Mouse (Mus musculus): ENCODE data around the gene 1700025C18Rik.

Gene 1700025C18Rik

DNA sequence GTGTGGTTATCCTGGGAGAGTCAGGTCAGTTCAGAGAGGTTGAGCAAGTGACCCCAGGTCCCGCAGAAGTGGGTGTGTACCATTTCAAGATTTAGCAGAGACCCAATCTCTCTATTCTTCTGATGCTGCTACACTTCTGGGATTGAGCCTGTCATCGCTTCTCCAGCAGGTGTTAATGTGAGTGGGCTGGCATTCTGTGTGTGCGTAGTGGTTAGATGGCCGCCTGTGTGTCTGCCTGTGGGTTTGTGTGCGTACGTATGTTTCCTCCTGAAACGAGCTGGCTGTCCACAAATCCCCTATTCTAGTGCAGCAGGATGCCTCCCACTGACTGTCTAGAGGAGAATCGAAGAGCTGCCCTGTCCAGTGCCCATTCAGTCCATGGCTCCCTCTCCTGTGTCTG, 12.5 kb downstream of the 1700025C18Rik start:
- DNase-seq (ENCODE audit: low read depth, low spot score): no peak

DNA sequence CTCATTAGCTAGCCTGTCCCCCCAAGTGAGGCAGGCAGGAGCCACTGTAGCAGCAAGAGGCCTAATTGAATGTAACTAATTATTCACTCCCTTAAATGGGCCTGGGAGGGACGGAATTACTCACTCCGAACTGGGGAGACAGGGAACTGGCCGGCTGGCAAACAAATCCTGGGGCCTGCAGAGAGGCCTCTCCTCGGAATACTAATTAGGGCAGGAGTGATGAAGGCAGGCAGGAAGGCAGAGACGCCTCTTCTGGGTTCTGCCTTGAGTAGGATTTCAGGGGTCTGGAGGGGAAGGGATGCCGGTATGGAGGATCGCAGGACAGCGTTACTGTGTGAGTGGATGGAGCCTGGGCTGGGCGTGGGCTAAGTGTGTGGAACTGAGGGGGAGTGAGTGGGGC, 13.5 kb downstream of the 1700025C18Rik start:
- DNase-seq (ENCODE audit: low read depth, low spot score): no peak

DNA sequence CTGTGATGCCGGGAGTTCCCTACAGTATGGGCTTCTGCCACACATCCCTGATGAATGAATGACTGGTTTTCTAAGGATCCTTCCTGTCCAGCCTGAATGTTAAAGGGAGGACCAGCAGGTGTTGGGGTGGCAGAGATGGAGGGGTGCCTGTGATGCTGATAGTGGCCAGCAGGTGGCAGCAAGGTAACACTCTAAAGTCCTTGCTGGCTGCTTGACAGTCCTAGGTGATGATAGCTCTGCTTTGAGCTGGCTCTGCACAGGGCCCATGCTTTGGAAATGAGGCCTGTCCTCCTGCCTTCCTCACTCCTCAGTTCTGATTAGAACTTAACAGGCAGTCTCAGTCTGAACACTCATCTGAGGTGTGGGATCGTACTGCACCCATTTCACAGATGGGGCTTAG, 15.6 kb downstream of the 1700025C18Rik start:
- DNase-seq (ENCODE audit: low read depth, low spot score): peak; percentile 73

DNA sequence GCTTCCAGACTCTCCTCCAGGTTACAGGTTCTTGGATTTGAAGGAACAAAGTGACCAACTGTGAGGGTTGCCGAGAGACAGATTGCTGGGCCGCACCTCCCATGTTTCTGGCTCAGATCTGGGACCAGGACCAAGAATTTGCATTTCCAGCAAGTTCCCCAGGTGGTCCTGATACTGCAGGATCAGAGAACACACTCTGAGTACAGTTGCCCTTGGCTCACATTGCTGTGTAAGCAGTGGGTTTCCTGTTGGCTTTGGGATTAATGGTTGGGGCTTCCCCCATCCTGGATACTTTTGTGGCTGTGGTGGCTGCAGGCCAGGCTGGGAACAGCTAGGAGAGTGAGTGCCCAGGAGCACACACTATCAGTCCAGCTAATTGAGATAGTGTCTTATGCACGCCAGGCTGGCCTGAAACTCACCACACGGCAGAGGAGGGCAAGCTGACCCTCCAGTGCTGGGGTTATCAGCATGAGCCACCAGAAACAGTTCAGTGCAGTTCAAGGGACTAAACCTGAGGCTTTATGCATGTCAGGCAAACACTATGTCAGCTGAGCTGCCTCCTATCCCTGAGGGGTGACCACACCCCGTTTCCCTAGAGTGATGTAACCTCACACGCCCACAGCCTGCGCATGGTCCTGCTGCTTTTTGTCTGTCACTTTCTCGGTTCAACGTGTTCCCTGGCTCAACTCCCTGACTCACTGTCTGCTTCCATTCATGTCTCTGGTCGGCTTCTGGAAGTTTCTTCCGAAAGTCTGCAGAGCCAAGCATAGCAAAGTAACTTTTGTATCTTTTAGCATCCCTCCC, 16.3 kb downstream of the 1700025C18Rik start:
- DNase-seq (ENCODE audit: low read depth, low spot score): peak; percentile 34

DNA sequence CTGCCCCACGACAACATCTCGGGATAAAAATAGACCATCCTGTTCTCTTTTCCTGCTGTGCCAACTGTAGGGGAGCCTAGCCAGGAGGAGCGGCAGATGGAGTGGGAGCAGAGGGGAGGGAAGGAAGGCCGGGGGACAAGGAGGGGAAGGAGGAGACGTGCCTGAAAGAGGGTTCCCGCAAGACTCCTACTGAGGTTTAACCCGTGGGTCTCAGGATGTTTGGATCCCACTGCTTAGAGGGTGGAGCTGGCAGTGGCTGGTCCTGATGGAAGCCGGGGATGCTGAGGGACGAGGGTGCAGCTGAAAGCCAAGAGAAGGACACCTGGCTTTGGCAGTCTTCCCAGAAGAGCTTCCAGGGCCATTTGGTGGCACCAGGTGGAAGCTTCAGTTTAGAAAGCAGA, 17.2 kb downstream of the 1700025C18Rik start:
- DNase-seq (ENCODE audit: low read depth, low spot score): no peak

DNA sequence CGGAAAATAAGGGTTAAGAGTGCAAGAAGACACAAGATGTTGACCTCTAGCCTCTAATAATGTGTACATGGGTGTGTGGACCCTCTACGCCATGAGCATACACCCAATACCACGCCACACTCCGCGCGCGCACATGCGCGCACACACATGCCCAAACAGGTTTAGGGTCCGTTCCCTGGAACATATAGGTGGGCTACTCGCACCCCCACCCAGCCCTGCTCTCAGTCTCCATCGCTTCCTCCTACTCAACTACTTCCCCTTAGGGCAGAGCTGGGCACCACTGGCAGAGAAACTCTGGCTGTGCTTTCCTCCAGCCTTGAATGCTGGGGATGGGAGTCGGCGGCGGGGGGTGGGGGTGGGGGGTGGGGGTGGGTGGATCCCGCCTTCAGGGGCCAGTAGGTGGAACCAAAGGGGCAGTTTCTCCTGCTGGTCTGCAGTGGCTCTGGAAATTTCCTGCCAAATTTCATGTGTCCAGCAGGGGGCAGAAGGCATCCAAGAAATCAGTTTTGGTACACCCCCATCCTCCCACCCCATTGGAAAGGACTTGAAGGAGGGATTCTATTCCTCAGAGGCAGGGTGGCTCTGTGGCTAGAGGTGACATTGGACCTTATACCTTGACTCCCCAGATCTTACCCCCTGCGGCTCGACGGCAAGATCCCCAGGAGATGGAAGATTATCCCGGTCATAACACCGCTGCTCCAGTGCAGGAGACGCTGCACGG, 20.3 kb downstream of the 1700025C18Rik start:
- DNase-seq (ENCODE audit: low read depth, low spot score): peak; percentile 84

DNA sequence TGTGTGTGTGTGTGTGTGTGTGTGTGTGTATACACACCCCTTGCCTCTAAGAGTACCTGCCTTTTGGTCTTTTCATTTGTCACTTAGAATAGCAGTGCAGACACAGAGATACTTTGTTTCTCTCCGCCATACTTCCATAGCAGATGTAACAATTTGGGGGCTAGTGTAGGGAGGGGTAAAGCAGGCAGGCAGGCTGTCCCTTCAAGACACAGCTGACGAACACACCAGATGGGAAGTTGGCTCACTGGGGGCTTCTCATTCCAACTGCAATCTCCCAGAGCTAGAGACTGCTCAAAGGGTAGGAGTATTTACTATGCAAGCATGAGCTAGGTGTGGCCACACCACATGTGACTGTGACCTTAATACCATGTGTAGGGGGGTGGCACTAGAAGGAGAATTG, 21.7 kb downstream of the 1700025C18Rik start:
- no peak for DNase-seq (ENCODE audit: low read depth, low spot score)

DNA sequence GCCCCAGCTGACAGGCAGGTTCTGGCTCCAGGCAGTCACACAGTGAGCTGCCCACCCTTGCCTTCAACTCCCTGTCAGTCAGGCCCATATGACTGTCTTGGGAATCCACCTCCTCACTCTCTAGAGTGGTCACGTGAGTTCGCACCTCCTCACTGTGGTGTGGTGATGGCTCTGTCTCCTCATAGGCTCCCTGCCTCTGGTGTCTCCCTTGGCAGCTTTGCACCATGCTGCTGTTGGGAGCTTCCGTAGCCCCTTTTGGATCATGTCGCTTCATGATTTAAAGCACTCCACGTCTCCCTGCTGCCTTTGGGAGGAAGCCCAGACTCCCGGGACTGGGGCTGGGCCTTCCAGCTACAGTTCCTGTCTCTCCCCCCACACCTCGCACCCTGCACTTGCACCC, 26.1 kb downstream of the 1700025C18Rik start:
- DNase-seq (ENCODE audit: low read depth, low spot score): no peak

DNA sequence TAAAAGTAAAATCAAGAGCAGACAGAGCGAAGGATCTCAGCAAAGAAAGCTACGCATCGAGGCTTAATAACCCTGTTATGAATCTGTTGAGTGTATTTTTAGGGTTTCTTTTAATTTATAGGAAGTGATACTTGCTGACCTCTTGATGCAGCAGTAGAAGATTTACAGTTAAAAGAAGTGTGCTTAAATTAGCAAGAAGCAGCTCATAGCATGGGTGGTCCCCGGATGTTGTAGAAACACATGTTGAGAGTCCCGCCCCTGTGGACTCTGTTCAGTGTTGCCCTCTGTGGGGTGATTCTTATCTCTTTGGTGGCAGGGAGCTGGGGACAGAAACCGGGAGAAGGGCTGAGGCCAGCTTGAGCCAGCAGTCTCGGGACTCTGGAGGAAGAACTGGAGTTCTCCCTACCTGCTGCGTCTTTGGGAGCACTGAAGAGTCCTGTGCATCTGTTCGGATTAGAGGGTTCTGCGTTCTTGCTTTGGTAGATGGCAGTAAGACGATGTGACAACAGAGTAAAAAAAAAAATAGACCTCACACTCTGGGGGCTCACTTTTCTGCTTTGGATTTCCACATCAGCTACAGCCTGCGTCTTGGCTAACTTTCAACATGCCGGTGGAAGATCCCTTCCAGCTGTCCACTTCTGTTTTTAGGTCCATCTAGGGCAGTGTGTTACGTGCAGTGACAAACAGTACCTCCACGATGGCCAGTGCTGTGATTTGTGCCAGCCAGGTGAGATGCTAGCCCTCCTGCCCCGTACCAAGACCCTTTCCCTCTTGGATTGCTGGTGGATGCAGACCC, 28.7 kb downstream of the 1700025C18Rik start:
- no peak for DNase-seq (ENCODE audit: low read depth, low spot score)

DNA sequence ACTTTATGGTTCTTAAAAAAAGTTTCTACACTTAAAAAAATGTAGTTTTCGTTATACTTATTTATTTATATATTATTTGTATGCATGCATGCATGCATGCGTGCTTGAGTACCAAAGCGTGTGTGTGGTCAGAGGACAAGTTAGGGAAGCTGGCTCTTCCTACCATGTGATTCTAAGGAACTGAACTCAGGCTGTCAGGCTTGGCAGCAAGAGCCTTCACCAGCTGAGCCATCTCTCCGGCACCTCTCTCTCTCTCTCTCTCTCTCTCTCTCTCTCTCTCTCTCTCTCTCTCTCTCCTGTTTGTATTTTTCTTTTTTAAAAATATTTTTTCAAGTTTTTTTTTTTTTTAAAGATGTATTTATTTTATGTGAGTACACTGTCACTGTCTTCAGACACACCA, 30.6 kb downstream of the 1700025C18Rik start:
- DNase-seq (ENCODE audit: low read depth, low spot score): no peak

DNA sequence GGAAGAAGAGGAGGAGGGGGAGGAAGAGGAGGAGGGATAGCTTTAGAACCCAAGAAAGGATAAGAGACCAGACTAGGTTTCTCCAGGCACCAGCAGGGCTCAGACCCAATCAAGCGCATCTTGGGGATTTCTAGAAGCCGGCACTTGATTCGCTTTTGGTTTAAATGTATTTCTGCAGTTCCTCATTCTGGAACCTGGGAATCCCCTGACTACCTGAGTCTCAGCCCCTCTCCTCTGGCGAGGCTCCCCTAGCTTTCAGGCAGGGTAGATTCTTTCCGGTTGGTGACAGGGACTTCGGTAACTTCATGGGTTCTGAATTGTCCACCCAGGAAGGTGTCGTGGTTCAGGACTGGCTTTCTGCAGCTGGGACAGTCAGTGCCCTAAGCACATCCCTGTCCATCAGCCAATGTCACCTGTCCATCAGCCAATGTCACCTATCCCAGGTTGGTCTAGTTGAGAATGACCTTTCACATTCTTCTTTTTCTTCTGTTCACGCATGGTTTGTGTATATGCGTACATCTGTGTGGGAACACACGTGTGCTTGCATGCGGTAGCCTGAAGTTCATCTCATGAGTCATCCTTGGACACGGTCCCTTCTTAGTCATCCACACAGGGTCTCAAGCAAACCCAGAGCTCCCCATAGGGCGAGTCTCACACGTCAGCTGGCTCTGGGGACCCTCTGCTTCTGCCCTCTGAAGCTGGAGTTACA, 34.0 kb downstream of the 1700025C18Rik start:
- DNase-seq (ENCODE audit: low read depth, low spot score): no peak

DNA sequence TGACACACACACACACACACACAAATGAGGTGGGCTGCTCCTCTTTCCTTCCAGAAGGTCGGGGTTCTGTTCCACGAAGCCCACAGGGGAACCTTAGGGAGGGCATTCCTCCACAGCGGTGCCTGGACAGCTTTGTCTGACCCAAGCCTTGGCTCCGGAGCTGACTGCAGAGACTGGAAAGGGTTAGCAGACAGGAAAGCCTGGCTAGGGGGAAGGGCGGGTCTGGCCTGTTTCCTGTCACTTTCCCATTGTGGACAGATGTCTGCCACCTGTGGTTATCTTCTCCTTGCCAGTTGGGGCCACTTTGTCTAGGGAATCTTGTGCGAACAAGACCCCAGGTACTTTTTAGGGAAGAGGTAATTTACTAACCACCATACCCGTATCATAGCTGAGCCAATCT, 34.6 kb downstream of the 1700025C18Rik start:
- no peak for DNase-seq (ENCODE audit: low read depth, low spot score)

DNA sequence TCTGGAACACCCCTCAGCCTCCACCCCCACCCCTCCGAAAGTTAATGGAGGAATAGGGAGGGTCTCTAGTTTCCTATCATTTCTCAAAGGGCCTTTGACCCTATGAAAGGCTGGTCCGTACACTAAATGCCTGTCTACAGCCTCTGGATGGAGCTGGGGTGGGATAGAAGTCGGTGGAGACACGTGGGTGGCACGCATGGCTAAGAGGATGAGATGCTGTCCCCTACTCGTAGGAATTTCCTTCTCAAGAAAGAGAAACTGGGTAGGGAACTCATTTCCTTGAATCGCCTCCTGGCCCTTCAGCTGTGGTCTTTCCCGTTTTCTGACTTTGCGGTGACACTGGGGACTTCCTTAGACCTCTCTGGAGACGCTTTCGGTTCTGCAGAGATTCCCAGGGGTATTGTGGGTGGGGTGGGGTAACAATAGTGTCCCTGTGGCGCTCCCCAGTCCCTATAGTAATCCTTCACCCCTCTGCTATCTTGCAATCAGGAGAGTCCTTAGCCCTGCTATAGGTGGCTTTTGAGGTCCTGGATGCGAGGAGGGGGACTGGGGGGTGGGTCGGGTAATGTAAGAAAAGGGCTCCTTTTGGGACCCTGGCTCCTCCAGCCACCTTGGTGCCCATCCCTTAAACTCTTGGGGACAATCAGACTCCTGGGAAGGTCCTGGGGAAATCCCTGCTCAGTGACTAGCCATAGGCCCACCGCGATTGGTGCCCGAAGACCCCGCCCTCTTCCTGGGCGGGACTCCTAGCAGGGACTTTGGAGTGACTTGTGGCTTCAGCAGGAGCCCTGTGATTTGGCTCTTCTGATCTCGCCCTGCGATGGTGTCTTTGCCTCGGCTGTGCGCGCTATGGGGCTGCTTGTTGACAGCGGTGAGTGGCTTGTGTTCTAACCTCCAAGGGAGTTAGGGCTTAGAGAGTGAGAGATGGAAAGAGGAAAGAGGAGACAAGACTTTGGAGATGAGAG, 35.4 kb downstream of the 1700025C18Rik start, which contains the start of gene Cd40:
TSS of gene Cd40 (plus strand) at position 740 of the 965 bp plus-strand sequence.
- DNase-seq (ENCODE audit: low read depth, low spot score): peak; percentile 74

DNA sequence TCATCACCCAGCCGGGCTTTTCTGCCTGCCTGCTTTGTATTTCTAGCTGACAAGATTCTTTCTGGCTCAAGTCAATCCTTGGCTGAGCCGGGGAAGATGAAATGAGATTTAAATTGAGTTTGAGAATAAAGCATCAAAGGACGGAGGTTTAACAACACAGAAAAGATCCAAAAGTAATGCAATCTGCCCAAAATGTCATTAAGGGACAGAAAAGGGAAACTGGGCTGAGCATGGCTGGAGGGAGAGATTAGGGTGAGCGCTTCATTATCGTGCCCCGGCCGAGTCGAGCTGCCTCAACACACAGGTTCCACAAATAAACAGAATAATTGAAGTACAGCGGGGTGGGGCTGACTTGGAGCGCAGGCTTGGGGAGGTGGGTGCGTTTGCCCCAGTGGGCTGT, 39.0 kb downstream of the 1700025C18Rik start:
- no peak for DNase-seq (ENCODE audit: low read depth, low spot score)

DNA sequence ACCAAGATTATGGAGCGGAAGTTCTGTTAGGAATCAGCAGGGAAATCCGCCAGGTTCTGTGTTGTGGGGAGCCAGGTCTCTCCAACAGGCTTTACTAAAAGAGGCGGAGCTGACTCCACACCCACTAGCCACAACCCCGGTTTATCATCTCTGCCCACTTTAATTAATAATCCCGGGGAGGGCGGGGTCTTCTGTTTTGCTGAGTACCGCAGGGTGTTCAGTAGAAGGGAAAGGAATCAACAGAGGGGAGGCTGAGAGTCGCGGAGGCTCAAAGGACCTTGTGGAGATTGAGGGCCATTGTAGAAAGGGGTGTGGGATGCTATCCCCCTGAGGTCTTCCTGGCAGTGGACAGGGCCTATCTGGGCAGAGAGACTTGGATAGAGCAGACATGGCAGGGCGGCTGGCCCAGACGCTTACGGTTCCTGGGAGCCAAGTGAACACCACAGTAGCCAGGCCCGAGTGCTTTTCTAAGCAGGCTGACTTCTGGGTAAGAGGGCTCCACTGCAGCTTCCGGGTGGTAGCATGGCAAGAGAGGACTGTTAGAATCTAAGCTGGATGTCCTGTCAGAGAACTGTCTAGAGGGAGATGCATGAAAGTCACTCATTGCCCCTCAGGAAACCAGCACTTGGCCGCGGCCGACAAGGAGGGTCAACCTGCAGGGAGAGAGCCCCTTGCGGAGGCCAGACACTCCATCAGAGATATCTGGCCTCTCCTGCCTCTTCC, 39.6 kb downstream of the 1700025C18Rik start:
- no peak for DNase-seq (ENCODE audit: low read depth, low spot score)

DNA sequence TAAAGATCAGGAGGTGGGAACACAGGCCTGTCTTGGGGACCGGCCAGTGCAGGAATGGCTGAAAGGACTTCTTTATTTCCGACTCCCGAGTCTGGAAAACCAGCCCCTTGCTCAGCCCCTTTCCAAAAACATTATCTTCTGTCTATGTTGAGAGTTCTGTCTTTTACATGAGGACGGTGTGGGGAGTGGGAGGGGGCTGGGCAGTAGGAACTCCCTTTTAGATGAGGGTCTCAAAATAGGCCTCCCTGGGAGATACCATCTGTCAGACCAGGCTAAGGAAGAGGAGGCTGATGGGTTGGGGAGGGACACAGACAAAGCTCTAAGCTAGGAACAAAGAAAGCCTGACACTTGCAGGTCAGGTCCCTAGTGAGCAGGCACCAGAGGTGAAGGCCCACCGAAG, 41.5 kb downstream of the 1700025C18Rik start:
- no peak for DNase-seq (ENCODE audit: low read depth, low spot score)

DNA sequence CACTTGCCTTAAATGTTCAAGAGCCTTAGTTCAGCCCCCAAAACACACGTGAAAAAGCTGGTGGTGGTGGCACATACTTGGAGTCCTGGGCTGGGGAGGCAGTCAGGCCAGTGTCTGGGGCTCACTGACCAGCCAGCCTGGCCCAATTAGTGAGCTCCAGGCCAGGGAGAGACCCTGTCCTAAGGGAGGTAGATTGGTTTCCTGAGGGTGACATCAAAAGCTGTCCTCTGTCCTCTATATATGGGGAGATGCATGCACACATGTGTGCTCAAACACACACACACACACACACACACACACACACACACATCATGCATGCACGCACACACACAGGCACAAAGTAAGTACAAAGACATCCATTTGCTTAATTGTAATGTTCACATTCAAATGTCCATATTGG, 46.8 kb downstream of the 1700025C18Rik start:
- no peak for DNase-seq (ENCODE audit: low read depth, low spot score)

DNA sequence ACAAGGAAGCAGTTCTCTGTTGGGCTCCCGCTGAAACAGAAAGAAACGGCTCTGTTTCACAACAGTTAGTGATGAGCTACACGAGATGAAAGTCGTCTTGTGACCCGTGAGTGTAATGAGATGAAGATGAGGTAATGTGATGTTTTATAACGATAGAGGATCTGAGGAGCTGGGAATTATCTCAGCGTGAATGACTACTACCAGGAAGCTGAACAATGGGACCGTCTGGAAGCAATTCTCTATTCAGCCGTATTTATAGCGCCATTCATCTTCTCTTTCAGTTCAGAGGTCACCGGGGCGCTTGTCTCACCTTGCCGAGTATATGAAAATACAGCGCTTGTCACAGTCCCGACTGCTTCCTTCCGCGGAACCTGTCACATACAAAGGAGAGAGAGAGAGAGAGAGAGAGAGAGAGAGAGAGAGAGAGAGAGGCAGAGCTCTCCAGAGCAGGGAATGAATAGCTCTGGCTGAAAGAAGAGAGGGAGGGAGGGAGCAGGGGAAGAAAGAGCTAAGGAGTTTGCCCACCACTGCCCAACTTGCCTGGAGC, 47.4 kb downstream of the 1700025C18Rik start:
- no peak for DNase-seq (ENCODE audit: low read depth, low spot score)

DNA sequence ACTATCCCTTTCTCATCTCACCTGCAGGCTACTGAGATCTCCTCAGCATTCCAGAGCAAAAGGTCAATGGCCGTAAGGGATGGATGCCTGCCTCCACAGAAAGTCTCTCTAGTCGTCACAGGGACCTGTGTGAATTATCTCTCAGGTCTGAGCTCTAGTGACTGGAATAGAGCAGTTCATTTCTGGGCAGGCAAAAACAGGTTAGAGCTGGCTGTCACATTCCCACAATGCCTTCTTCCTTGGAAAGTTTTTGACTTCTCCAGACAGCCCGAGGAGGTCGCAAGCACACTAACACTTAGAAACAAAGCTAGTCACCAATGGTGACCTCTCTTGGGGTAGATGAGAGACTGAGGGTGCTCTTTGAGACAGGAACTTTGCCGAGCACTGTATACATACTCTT, 48.4 kb downstream of the 1700025C18Rik start:
- DNase-seq (ENCODE audit: low read depth, low spot score): peak; percentile 58

Data from ES-CJ7 (cell line).